Mouse (Mus musculus): ENCODE data around the gene Gm10912.
"Not testable (repeated sequence)": the region's sequence is repeated elsewhere in the genome, so short reads cannot be mapped to it uniquely, and the experiment has no call there.

DNA sequence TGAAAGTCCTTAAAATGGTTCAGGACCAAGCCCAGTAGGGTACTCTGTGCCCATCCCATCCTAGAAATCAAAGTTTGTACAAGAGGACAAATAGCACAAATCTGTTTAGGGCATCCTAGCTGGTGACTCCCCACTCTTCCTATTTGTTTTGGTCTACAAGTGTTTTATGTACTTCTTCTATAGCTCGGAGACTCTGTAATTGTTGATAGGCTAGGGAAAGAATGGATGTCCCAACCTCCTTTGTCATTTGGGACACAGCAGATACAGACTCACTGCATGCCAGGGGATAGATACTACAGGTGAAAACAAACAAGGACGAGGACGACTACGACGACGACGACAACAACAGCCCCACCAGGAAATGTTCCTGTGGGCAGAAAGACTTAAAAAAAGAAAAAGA, 2.8 kb downstream of the Gm10912 start, which contains the start of gene Gm10799:
- TF ChIP-seq NANOG (IDR thresholded peaks at IDR 0.05; ENCODE audit: borderline replicate concordance, low read length); CTCF (conservative IDR thresholded peaks at IDR 0.05; ENCODE audit: low read length); POU5F1 (IDR thresholded peaks at IDR 0.05; ENCODE audit: borderline replicate concordance, low read length): not testable (repeated sequence)

Data from E14TG2a.4 (cell line).